Mouse (Mus musculus): ENCODE measurements at regions not wholly inside any gene's neighbourhood (a gene's known extent, or its start where the extent isn't known, plus 50 kb on each side); places are given as distances from the start of the nearest gene placed in this dataset.

DNA sequence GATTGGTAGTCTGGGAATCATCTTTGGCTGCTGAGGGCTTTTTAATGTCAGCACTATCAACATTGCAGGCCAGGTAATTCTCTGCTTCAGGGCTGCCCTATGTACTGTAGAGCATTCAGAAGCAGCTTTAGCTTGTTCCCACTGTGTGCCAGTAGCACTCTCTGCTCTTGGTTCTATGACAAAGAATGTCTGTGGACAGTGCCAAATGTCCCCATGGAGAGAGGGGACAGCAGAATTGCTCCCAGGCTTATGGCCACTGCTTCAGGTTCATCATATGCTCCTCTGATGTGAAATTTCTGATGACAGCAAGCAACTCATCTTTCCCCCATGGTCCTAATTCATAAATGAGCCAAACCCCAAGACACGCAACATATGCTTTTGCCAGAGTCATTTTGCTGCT lies 314.3 kb downstream of the Fam19a4 start:
- Histone ChIP-seq H3K4me2 (ENCODE audit: low read depth) (no peak overlapping the region), H3K4me1 (ENCODE audit: insufficient read depth) (no peaks in the 10 kb centered on the region), H3K9ac (no peak overlapping the region), H3K9me3 (ENCODE audit: low read length) (no peaks in the 10 kb centered on the region), H3K27ac (ENCODE audit: low read depth, low read length) (no peak overlapping the region), H3K27me3 (ENCODE audit: insufficient read depth, low read length) (no peaks in the 10 kb centered on the region), H3K4me3 (ENCODE audit: low read depth, low read length) (no peak overlapping the region), H3K36me3 (ENCODE audit: insufficient read depth) (no peaks in the 10 kb centered on the region)
- DNase-seq (no peak), ATAC-seq (no peak)
- no peak for TF ChIP-seq CTCF (IDR thresholded peaks at IDR 0.05; ENCODE audit: low read depth)
- 97% methylated on average over 1 of the region's 1 CpGs for WGBS

GRCm38 (mm10) chr6:96716931-96717330 lies 343.3 kb downstream of the Fam19a4 start:
- WGBS: 76% methylated on average over 2 of the region's 2 CpGs
- no peak overlapping the region for H3K4me2 ChIP-seq (ENCODE audit: low read depth)
- TF ChIP-seq CTCF (IDR thresholded peaks at IDR 0.05; ENCODE audit: low read depth): no peak

DNA sequence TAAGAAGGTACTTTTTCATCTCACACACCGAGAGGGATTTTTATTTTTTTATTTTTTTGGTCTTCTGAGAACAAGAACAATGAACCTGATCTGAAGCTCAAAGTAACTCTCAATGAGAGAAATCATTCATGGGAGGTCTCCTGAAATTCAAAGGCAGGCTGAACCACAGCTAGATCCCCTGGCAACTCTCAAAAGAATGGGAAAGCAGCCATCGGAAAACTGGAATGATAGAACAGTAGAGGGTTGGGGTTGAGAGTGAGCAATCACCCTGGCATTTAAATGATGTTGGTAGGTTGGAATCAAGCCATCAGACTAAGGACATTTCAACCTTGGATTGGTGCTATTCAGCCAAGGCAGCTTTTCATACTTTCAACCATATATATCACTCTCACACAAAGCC lies 350.5 kb downstream of the Fam19a4 start:
- Histone ChIP-seq H3K4me2 (ENCODE audit: low read depth) (no peak overlapping the region), H3K27me3 (ENCODE audit: insufficient read depth, low read length) (no peaks in the 10 kb centered on the region), H3K4me3 (ENCODE audit: low read depth, low read length) (no peak overlapping the region), H3K9ac (no peak overlapping the region), H3K9me3 (ENCODE audit: low read length) (no peaks in the 10 kb centered on the region), H3K27ac (ENCODE audit: low read depth, low read length) (no peak overlapping the region), H3K4me1 (ENCODE audit: insufficient read depth) (no peaks in the 10 kb centered on the region), H3K36me3 (ENCODE audit: insufficient read depth) (no peaks in the 10 kb centered on the region)
- ATAC-seq: no peak
- 45% methylated on average over 2 of the region's 2 CpGs for WGBS
- DNase-seq: peak; percentile 13
- TF ChIP-seq CTCF (IDR thresholded peaks at IDR 0.05; ENCODE audit: low read depth): no peak

More at GRCm38 (mm10) chr6:96716931-96717330, 343.3 kb downstream of the Fam19a4 start:
- Histone ChIP-seq H3K27ac (ENCODE audit: low read depth, low read length) (no peak overlapping the region), H3K9ac (no peak overlapping the region), H3K4me3 (ENCODE audit: low read depth, low read length) (no peak overlapping the region), H3K27me3 (ENCODE audit: insufficient read depth, low read length) (no peaks in the 10 kb centered on the region), H3K9me3 (ENCODE audit: low read length) (no peaks in the 10 kb centered on the region), H3K36me3 (ENCODE audit: insufficient read depth) (no peaks in the 10 kb centered on the region), H3K4me1 (ENCODE audit: insufficient read depth) (no peaks in the 10 kb centered on the region)
- no peak for DNase-seq
- ATAC-seq: no peak

Measured in forebrain, postnatal 0 days (tissue).